Mouse (Mus musculus): ENCODE data around the gene Usp24.

The Usp24 gene

GRCm38 (mm10) chr4:106428616-106429015, 112.6 kb downstream of the Usp24 start:
- no peak for DNase-seq (ENCODE audit: low spot score)

GRCm38 (mm10) chr4:106429106-106429505, 113.1 kb downstream of the Usp24 start:
- DNase-seq (ENCODE audit: low spot score), result no peak

DNA sequence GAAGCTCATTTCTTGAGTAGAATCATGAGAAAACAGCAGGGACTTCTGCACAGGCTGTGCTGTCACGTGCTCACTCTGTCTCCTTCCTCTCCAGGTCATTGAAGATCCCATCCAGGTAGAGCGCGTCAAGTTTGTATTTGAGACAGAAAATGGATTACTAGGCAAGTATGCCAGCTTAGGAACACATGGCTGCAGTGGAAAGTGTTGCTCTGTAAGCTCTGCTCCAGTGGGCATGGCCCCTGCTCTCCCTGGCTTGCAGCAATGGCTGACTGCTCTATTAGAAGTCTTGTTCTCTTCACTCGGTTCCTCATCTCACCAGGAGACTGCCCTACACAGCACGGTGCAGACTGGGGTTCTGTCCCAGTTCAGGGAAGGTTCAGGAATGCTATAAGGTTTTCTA, 114.4 kb downstream of the Usp24 start:
- no peak for DNase-seq (ENCODE audit: low spot score)

DNA sequence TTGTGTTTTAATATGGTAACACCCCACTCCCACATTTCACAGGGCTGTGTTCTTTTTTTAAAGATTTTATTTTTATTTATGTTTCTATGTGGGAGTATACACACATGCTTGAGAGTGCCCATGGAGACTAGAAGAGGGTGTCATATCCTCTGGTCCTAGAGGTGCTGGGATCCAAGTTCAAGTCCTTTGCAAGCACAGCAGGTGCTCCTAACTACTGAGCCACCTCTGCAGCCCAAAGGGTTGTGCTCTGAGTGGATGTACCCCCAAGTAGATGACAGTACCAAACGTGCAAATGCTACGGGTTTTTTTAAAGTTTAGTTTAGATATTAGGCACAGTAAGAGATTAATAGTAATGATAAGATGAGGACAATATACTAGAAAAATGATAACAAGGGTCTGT, 119.4 kb downstream of the Usp24 start:
- DNase-seq (ENCODE audit: low spot score), result no peak

DNA sequence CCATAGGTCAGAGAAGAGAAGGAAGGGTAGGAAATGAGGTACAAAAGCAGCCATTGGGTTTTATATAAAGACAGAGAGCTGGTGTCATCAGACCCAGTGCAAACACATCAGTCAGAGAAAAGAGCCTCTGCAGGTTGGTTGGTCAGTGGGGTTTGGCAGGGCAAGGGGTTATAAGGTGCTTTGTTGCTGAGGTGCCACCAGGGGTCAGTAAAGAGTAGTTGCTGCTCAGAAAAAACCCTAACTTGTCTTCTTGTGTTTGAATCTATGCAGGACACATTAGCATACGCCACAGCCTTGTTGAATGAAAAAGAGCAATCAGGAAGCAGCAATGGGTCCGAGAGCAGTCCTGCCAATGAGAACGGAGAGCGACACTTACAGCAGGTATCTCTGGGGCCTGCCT, 120.5 kb downstream of the Usp24 start:
- DNase-seq (ENCODE audit: low spot score), result no peak

GRCm38 (mm10) chr4:106437207-106437606, 121.2 kb downstream of the Usp24 start:
- no peak for DNase-seq (ENCODE audit: low spot score)

GRCm38 (mm10) chr4:106438763-106439162, 122.8 kb downstream of the Usp24 start:
- DNase-seq (ENCODE audit: low spot score), result no peak

DNA sequence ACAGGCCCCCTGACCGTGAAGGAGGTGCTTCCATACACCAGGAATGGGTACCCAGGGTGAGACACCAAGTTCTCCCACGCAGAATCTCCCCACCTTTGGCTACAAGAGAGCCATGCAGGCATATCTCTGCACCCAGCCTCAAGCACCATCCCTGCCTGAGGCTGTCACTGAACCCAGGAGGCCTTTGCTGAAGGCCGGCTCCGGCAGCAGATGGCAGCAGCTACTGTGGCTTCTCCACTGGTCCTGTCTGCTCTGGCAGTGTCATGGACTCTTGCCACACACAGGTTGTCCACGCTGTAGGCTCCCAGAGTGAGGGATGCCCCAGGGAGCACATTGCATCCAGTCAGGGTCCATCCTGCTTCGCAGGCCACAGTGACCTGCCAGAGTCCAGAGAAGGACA, 127.2 kb downstream of the Usp24 start:
- no peak for DNase-seq (ENCODE audit: low spot score)

DNA sequence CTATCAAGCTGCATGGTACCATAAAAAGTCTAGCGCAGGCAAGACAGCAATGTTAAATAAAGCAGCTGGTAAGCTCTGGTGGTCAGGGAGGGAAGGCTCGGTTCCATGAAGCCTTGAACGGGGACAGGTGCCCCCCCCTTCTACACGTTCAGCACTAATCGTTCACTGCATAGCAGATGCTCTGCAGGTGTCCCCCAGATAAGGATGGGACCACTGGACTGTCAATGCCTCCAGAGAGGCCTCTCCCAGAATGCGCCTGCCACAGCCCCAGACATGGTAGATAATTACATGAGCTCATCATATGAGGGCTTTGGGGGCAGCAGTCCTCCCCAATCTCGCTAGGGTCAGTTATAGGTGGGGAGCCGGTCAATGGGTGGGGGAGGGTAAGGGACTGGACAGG, 133.3 kb downstream of the Usp24 start:
- no peak for DNase-seq (ENCODE audit: low spot score)

- no peak for DNase-seq (ENCODE audit: low spot score)
Observed at GRCm38 (mm10) chr4:106452401-106452800, 136.4 kb downstream of the Usp24 start.

DNA sequence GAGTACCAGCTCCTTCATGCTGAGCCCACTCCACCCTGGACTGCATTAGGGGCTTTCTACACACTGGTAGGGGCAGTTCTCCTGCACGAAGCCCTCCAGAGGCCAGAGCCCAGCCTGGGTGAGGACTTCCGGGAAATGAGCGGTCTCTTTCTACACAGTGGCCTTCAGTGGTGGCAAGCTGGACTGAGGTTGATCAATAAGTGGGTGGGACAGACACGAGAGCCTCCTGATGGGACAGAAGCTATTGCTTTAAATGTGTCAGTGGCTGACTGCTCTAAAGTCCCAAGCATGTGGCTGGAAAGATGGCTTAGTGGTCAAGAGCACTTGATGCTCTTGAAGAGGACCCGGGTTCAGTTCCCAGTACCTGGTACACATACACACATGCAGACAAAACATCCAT, 137.1 kb downstream of the Usp24 start:
- no peak for DNase-seq (ENCODE audit: low spot score)

GRCm38 (mm10) chr4:106453516-106453915, 137.5 kb downstream of the Usp24 start:
- DNase-seq (ENCODE audit: low spot score), result no peak

GRCm38 (mm10) chr4:106454541-106454940, 138.5 kb downstream of the Usp24 start:
- DNase-seq (ENCODE audit: low spot score), result no peak

DNA sequence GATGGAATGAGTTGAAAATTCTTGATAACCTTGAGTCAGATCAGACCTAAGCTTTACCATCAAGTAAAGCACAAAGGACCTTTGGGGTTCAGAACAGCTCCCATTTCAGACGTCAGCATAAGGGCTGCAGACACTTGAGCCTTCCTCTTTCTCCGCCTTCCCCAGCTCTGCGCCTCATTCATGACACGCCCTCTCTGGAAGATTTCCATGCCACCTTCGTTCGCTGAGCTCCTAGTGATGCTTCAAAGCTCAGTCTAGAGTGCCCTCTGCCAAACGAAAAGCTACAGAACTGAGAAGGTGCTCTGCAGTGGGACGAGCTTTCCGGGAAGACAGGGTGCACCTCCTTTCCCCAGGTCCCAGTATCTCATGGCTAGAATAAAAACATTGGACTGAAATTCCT, 146.0 kb downstream of the Usp24 start:
- DNase-seq (ENCODE audit: low spot score), result no peak

DNA sequence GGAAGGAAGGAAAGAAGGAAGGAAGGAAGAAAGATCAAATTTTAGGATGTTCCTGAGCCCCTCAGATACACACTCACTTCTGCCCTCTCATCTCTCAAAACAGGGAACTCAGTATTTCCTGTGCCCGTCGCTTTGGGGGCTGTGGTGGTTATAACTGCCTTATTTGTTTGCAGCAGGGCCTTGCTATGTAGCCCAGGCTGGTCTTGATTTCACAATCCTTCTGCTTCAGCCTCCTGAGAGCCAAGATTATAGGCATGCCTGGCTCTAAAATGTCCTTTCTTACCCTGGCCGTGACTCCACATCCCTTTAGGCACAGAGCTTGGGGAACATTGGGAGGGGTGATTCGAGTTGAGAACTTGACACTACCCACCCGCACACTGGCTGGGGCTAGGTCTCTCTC, 146.5 kb downstream of the Usp24 start:
- no peak for DNase-seq (ENCODE audit: low spot score)

DNA sequence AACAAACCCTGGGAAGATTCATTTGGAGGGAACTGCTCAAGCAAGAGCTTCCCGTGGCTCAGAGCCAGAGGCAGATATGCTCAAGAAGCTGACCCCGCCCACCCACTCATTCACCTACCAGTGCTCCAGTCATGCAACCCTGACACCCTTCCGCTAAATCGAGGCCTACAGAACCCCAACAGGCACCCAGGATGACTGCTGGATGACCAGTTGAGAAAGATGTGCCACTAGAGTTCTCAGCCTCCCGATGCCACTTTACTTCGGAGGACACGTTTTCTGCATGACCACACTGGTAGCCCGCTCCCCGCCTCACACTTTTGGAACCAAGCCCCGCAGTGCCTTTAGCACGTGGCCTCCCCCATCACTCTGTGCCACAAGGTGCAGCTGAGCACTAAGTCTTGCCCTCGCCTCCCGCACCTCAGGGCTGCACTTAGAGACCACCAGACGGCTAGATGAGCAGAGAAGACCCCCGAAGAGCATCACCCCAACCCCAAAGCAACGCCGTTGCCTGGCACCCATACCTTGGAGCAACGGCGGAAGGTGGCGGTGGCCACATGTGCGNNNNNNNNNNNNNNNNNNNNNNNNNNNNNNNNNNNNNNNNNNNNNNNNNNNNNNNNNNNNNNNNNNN, 147.3 kb downstream of the Usp24 start:
- no peak for DNase-seq (ENCODE audit: low spot score)

DNA sequence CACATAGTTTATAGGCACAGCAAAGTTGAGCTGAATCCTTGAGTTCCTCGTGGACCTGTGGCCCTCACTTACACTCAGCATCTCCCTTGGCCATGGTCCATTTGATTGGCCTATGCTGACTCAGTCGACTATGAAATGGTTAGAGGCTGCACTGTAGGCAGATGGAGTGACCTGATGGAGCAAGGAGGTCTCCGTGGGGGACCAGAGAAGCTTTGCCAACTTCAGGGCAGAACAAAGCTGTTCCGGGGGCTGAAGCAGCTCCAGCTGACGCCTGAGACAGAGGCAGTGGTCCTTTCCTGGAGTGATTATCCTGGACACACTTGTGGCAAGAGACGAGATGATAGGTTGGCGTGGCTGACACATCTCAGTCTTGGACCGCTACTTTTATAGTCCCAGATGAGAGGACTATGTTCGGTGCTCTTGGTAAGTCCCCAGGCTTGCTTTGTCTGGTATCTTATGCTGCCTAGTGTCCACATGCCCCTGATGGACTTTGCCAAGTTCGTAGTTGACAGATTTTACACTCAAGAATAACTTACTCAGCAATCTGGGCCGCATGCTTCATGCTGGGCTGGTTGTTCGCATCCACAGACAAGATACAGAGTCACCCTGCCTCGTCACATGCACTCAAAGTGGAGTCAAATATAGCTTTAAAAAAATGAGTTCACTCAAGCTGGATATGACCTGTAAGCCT, 151.6 kb downstream of the Usp24 start:
- no peak for DNase-seq (ENCODE audit: low spot score)

DNA sequence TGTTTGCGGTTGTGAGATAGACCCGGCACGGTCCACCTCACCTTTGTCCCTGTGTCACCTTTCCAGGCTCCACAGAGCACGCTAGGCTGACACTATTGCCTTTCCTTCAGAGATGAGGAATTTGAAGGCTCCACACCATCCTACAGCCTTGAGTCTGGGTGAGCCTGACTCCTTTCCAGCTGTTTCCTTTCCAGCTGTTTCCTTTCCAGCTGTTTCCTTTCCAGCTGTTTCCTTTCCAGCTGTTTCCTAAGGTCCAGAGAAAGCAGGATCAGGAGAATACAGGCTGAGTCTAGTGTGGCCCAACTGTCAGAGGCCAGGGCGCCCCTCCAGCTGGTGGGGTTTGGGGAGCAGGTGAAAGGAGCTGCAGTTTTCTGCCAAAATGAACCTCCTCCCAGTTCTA, 154.9 kb downstream of the Usp24 start:
- no peak for DNase-seq (ENCODE audit: low spot score)

DNA sequence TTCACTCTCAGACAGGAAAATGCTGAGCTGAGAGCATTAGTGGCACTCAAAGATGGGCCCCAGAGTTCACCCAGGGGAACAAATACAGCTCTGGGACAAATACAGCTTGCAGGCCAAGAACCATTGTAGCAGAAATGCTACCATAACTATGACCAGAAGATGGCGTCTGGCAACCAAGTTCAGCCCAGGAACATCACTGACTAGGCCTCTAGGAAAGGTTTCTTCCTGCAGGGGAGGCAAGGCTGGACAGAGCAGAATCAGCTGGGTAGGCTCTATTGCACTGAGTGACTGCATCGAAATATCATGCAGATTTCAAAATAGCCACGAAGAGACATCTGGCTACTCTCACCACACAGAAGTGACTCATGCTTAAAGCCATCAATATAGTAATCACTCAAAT, 156.3 kb downstream of the Usp24 start:
- no peak for DNase-seq (ENCODE audit: low spot score)

DNA sequence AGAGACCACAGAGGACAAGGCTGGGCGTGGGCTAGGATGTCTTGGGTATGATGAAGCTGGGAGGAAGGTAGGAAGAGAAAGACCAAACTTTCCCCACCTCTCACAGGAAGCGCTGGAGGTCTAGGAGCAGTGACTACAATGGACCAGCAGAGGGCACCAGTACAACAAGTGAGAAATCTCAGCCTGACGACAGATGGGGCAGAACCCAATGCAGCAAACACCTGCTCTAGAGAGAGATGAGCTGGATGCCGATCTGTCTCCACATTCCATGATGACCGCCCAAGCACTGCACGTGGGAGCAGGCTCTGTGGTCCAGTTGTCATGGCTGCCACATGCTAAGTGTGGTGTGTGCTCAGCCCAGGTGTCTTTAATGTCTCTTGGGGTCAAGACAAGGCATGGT, 158.2 kb downstream of the Usp24 start:
- DNase-seq (ENCODE audit: low spot score), result no peak

DNA sequence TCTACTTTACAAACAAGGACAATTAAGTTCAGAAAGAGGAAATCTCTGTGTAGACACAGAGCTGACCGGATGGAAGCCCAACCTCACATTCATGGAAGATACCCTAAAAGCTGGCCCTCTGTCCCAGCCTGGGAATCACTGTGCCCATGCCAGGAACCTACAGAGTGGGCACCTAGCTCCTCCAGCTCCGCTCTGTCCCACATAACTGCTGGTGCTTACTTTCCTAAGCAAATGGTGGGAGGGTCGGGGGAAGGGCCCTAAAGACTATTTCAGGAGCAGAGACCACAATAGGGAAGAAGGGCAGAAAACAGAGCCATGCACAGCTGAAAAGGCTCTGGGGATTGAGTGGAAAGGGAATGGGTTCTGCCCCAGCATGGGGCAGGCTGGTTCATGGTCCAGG, 164.5 kb downstream of the Usp24 start:
- no peak for DNase-seq (ENCODE audit: low spot score)

- DNase-seq (ENCODE audit: low spot score), result no peak
Observed at GRCm38 (mm10) chr4:106483215-106483727, 167.3 kb downstream of the Usp24 start.

DNA sequence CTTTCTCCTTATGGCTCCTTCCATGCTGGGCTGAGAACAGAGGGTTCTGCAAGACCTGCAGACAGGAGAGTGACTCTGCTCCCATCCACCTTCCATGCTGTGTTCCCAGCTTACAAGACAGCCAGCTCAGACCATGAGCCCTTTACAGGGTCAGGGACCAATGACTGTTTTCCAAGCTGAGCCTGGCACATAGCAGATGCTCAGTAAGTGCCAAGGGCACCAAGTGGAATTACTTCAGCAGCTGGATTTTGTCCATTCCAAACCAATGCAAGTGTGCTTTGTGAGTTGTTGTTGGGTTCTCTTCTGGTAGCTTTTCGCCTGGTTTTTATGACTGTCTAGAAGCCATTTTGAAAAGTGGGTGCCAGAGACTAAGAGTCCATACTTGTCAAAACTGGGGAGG, 167.8 kb downstream of the Usp24 start:
- DNase-seq (ENCODE audit: low spot score), result no peak

DNA sequence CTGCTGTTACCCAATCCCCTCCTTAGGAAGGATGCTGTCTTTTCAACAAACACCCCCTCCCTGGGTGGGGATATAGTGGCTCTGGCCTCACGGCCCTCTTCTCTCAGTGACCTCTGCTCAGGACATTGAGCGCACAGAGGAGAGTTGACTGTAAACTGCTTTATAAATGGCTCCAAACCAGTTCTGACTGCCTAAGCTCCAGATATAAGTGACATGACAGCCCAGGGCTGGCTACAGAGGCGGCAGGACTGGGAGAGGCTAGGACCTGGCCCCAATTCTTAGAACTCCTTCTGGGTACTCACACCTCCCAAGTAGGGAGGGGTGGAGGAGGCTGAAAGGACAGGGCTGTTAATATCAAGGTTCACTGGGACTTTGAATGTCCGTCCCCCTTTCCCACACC, 174.6 kb downstream of the Usp24 start:
- no peak for DNase-seq (ENCODE audit: low spot score)

Data from spleen, adult 12 weeks (tissue).